Comparison of ENCODE assay signal across 8 mouse cellular contexts in the genomic region with DNA sequence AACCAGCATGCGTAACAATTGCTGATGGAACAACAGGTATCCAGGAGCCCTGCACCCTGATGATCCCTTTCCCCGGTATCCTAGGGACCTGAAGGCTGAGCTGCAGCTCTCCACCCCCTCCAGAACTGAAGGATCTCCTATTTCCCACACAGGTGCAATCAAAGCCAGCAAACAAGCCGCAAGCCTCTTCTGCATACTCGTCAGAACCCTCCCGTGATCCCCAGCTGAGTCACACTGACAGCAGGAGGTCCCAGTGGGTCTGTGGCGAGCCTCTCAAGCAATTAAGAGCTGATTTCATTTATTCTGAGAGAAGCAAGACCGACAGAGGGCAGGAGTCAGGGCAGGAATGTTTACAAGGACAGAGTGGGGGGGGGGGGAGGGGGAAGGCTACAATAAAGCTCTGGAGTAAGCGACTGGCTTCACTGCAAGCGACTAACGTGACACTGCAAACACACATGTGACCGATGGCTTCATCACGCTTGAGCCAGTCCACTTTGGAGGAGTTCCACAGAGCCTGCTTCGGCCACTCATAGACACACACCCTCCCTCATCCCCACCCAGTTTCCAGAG. TPM values are rescaled to one million over a fixed set of nuclear protein-coding genes. Genes with fewer than 3 reads are reported as not detected.
DNase-seq lines count a peak whose midpoint lies in the region; ATAC-seq and TF ChIP-seq lines count a peak whose summit lies in the region.

No protein-coding gene starts in this region.

- H3K4me3 ChIP-seq in lung, postnatal 0 days (ENCODE audit: low read depth, low read length), result no peak overlapping the region
- no peak overlapping the region for H3K4me3 ChIP-seq in stomach, embryonic 16.5 days (replicated peaks; ENCODE audit: low read length)

- TF ChIP-seq EP300 in lung, postnatal 0 days (IDR thresholded peaks at IDR 0.05), result 0 out of 2 replicates have a peak, but pooled peaks have one; percentile 21

- H3K4me1 ChIP-seq in lung, postnatal 0 days (ENCODE audit: insufficient read depth, low read depth, low read length), result no peaks in the 10 kb centered on the region
- peaks cover 12% of the 10 kb centered on the region; the same call in 1 of the 2 replicates for H3K4me1 ChIP-seq in stomach, embryonic 16.5 days (ENCODE audit: control insufficient read depth, insufficient read depth, low read length)

- DNase-seq in 3T3-L1 (ENCODE audit: low read depth, low spot score), result peak; percentile 48
- DNase-seq in brain, adult 2 months (ENCODE audit: low read depth, low spot score), result peak; percentile 55
- peak; percentile 12 to 33 for DNase-seq in heart, adult 9 months (ENCODE audit: low spot score in 2 of 2)
- DNase-seq in kidney, adult 9 months, result peak; percentile 18
- DNase-seq in lung, postnatal 0 days (ENCODE audit: low spot score), result peak; percentile 84
- no peak for DNase-seq in spleen, postnatal 36 days (ENCODE audit: low spot score in 2 of 2)

- H3K4me2 ChIP-seq in lung, postnatal 0 days (replicated peaks; ENCODE audit: low read depth, low read length), result peak overlapping the region; percentile 9
- H3K4me2 ChIP-seq in stomach, embryonic 16.5 days (ENCODE audit: low read depth, low read length), result peak overlapping the region; percentile 44

- no peak overlapping the region for H3K27ac ChIP-seq in lung, postnatal 0 days (ENCODE audit: low read length)
- no peak overlapping the region for H3K27ac ChIP-seq in stomach, embryonic 16.5 days (ENCODE audit: low read length)

- H3K27me3 ChIP-seq in lung, postnatal 0 days (replicated peaks; ENCODE audit: insufficient read depth, low read length), result no peaks in the 10 kb centered on the region
- no peaks in the 10 kb centered on the region for H3K27me3 ChIP-seq in stomach, embryonic 16.5 days (ENCODE audit: control insufficient read depth, insufficient read depth, low read length)

- ATAC-seq in lung, postnatal 0 days, result peak; percentile 94
- ATAC-seq in stomach, embryonic 16.5 days (ENCODE audit: insufficient read depth, low FRiP score), result peak; percentile 70; the same call in 1 of the 2 replicates
- ATAC-seq in erythroid progenitor cell, adult 5-6 weeks (replicated peaks; ENCODE audit: low FRiP score, poor library complexity, severe bottlenecking), result no peak

- no peak overlapping the region for H3K9ac ChIP-seq in lung, postnatal 0 days (replicated peaks; ENCODE audit: low read depth)
- no peak overlapping the region for H3K9ac ChIP-seq in stomach, embryonic 16.5 days (ENCODE audit: low read length)

- peak; percentile 48 for TF ChIP-seq CTCF in lung, postnatal 0 days (IDR thresholded peaks at IDR 0.05)

- H3K36me3 ChIP-seq in lung, postnatal 0 days (ENCODE audit: insufficient read depth, low read length), result no peaks in the 10 kb centered on the region
- no peaks in the 10 kb centered on the region for H3K36me3 ChIP-seq in stomach, embryonic 16.5 days (ENCODE audit: control insufficient read depth, insufficient read depth, low read length)

- 9% methylated on average over 9 of the region's 13 CpGs for WGBS in lung, postnatal 0 days
- 9% methylated on average over 13 of the region's 13 CpGs for WGBS in stomach, embryonic 16.5 days

- H3K9me3 ChIP-seq in lung, postnatal 0 days (ENCODE audit: low read length), result no peaks in the 10 kb centered on the region
- no peaks in the 10 kb centered on the region for H3K9me3 ChIP-seq in stomach, embryonic 16.5 days (replicated peaks; ENCODE audit: control insufficient read depth, low read length)

RNA-seq across cellular contexts. Expression of a gene that starts 29.1 kb away (rescaled TPM):
- 0.57 and 0.98 TPM in 2 replicates for polyA plus RNA-seq in lung, postnatal 0 days (2015; fragmentation: Nextera tagmentation; extraction: Ambion mirVana)
- polyA plus RNA-seq in stomach, embryonic 16.5 days (2015; fragmentation: Nextera tagmentation; extraction: Ambion mirVana), result 12.4 and 14.4 TPM in 2 replicates
- 1.4 TPM in 1 of 2 replicates, not detected in the other for total RNA-seq in erythroid progenitor cell, adult 5-6 weeks (2015; ENCODE audit: low replicate concordance)
- 0.39 TPM in 1 of 2 replicates, not detected in the other for total RNA-seq in erythroid progenitor cell, adult 5-6 weeks (2017; ENCODE audit: low replicate concordance)

Comparison
In these comparisons a context has a peak if more than half of its experiments do, and no peak if none do; other contexts are left out.
1. DNase-seq: peak in 3T3-L1 (single experiment), brain, adult 2 months (single experiment), heart, adult 9 months (2 of 2), kidney, adult 9 months (single experiment) and lung, postnatal 0 days (single experiment); none in spleen, postnatal 36 days (0 of 2).